Mouse (Mus musculus): Measurements from ENCODE around the gene Vsir.

GRCm38 (mm10) chr10:60400507-60401295 lies 54.0 kb downstream of the Vsir start:
- TF ChIP-seq CTCF (IDR thresholded peaks at IDR 0.05) (no peak), POLR2A (IDR thresholded peaks at IDR 0.05; ENCODE audit: insufficient read depth, low read depth, low read length) (no peak), EP300 (IDR thresholded peaks at IDR 0.05; ENCODE audit: insufficient read depth, low read depth, low read length) (no peak)
